Mouse (Mus musculus): ENCODE measurements around the gene Gm49378. TPM values are rescaled to one million over a fixed set of nuclear protein-coding genes. Genes with fewer than 3 reads are reported as not detected.

The Gm49378 gene
- polyA plus RNA-seq (2017; shearing (Covaris generic)), result 2.8 TPM

GRCm38 (mm10) chr14:55637795-55638194 is at the start of gene Gm49378:
TSS of gene Gm49378 (minus strand) at chr14:55637895.

GRCm38 (mm10) chr14:55681160-55682117 is 43.7 kb upstream of the Gm49378 start, which contains the start of gene Tinf2:
TSS of gene Tinf2 (minus strand) at chr14:55681820.

GRCm38 (mm10) chr14:55671833-55672740 is 34.4 kb upstream of the Gm49378 start, which contains the start of the genes Gmpr2 and Nedd8:
TSS of gene Gmpr2 (plus strand) at chr14:55671941.
TSS of gene Nedd8 (minus strand) at chr14:55672124.

GRCm38 (mm10) chr14:55659960-55660573 is 22.4 kb upstream of the Gm49378 start, which contains the start of gene Mdp1:
TSS of gene Mdp1 (minus strand) at chr14:55660508.

GRCm38 (mm10) chr14:55649884-55650283 is 12.2 kb upstream of the Gm49378 start, which contains the start of gene Tssk4:
TSS of gene Tssk4 (plus strand) at chr14:55650184.

GRCm38 (mm10) chr14:55643060-55643907 is 5.6 kb upstream of the Gm49378 start, which contains the start of gene Tm9sf1:
TSS of gene Tm9sf1 (minus strand) at chr14:55643806.

GRCm38 (mm10) chr14:55635523-55636007 is 2.1 kb downstream of the Gm49378 start, which contains the start of gene Ipo4:
TSS of gene Ipo4 (minus strand) at chr14:55635957.

GRCm38 (mm10) chr14:55617822-55618221 is 19.9 kb downstream of the Gm49378 start, which contains the start of gene Rec8:
TSS of gene Rec8 (plus strand) at chr14:55618037.

GRCm38 (mm10) chr14:55603271-55603632 is 34.4 kb downstream of the Gm49378 start, which contains the start of gene Irf9:
TSS of gene Irf9 (plus strand) at chr14:55603571.

GRCm38 (mm10) chr14:55591331-55591891 is 46.3 kb downstream of the Gm49378 start, which contains the start of gene Rnf31:
TSS of gene Rnf31 (plus strand) at chr14:55591708.

GRCm38 (mm10) chr14:55590748-55591330 is 46.9 kb downstream of the Gm49378 start, which contains the start of gene Psme2:
TSS of gene Psme2 (minus strand) at chr14:55591113.

GRCm38 (mm10) chr14:55584702-55585565 is 52.8 kb downstream of the Gm49378 start, which contains the start of gene Emc9:
TSS of gene Emc9 (minus strand) at chr14:55585302.

Other genes starting within 250 kb of the Gm49378 start
- 47.2 TPM for gene Dhrs4, start 159.1 kb downstream of the Gm49378 start, polyA plus RNA-seq (2017; shearing (Covaris generic))
- not detected for gene Carmil3, start 147.2 kb downstream of the Gm49378 start, polyA plus RNA-seq (2017; shearing (Covaris generic))
- not detected for gene Cpne6, start 127.5 kb downstream of the Gm49378 start, polyA plus RNA-seq (2017; shearing (Covaris generic))
- gene Nrl, start 112.9 kb downstream of the Gm49378 start, polyA plus RNA-seq (2017; shearing (Covaris generic)), result 0.12 TPM
- gene Pck2, start 97.6 kb downstream of the Gm49378 start, polyA plus RNA-seq (2017; shearing (Covaris generic)), result 48.4 TPM
- 170 TPM for gene Dcaf11, start 77.9 kb downstream of the Gm49378 start, polyA plus RNA-seq (2017; shearing (Covaris generic))
- gene A730061H03Rik, start 77.5 kb downstream of the Gm49378 start, polyA plus RNA-seq (2017; shearing (Covaris generic)), result 4.8 TPM
- gene Fitm1, start 62.3 kb downstream of the Gm49378 start, polyA plus RNA-seq (2017; shearing (Covaris generic)), result not detected
- gene Psme1, start 59.8 kb downstream of the Gm49378 start, polyA plus RNA-seq (2017; shearing (Covaris generic)), result 1,184 TPM
- gene Emc9, start 52.6 kb downstream of the Gm49378 start, polyA plus RNA-seq (2017; shearing (Covaris generic)), result 48.1 TPM
- 937 TPM for gene Psme2, start 46.8 kb downstream of the Gm49378 start, polyA plus RNA-seq (2017; shearing (Covaris generic))
- gene Rnf31, start 46.2 kb downstream of the Gm49378 start, polyA plus RNA-seq (2017; shearing (Covaris generic)), result 64.3 TPM
- 237 TPM for gene Irf9, start 34.3 kb downstream of the Gm49378 start, polyA plus RNA-seq (2017; shearing (Covaris generic))
- gene Rec8, start 19.9 kb downstream of the Gm49378 start, polyA plus RNA-seq (2017; shearing (Covaris generic)), result 8.1 TPM
- gene Ipo4, start 1.9 kb downstream of the Gm49378 start, polyA plus RNA-seq (2017; shearing (Covaris generic)), result 53.3 TPM
- 96.0 TPM for gene Tm9sf1, start 5.9 kb upstream of the Gm49378 start, polyA plus RNA-seq (2017; shearing (Covaris generic))
- gene Tssk4, start 12.3 kb upstream of the Gm49378 start, polyA plus RNA-seq (2017; shearing (Covaris generic)), result 1.6 TPM
- 112 TPM for gene Mdp1, start 22.6 kb upstream of the Gm49378 start, polyA plus RNA-seq (2017; shearing (Covaris generic))
- gene Gmpr2, start 34.0 kb upstream of the Gm49378 start, polyA plus RNA-seq (2017; shearing (Covaris generic)), result 58.4 TPM
- gene Nedd8, start 34.2 kb upstream of the Gm49378 start, polyA plus RNA-seq (2017; shearing (Covaris generic)), result 496 TPM
- 66.3 TPM for gene Tinf2, start 43.9 kb upstream of the Gm49378 start, polyA plus RNA-seq (2017; shearing (Covaris generic))
- 0.26 TPM for gene Tgm1, start 76.0 kb upstream of the Gm49378 start, polyA plus RNA-seq (2017; shearing (Covaris generic))
- 90.8 TPM for gene Rabggta, start 84.4 kb upstream of the Gm49378 start, polyA plus RNA-seq (2017; shearing (Covaris generic))
- 54.2 TPM for gene Dhrs1, start 107.8 kb upstream of the Gm49378 start, polyA plus RNA-seq (2017; shearing (Covaris generic))
- gene Nop9, start 107.8 kb upstream of the Gm49378 start, polyA plus RNA-seq (2017; shearing (Covaris generic)), result 12.1 TPM
- gene Cideb, start 120.6 kb upstream of the Gm49378 start, polyA plus RNA-seq (2017; shearing (Covaris generic)), result not detected
- gene Ltb4r2, start 123.5 kb upstream of the Gm49378 start, polyA plus RNA-seq (2017; shearing (Covaris generic)), result not detected
- gene Ltb4r1, start 128.1 kb upstream of the Gm49378 start, polyA plus RNA-seq (2017; shearing (Covaris generic)), result 1.4 TPM
- gene Adcy4, start 146.2 kb upstream of the Gm49378 start, polyA plus RNA-seq (2017; shearing (Covaris generic)), result not detected
- 79.6 TPM for gene Ripk3, start 151.0 kb upstream of the Gm49378 start, polyA plus RNA-seq (2017; shearing (Covaris generic))
- gene Nfatc4, start 185.2 kb upstream of the Gm49378 start, polyA plus RNA-seq (2017; shearing (Covaris generic)), result not detected
- gene Nynrin, start 216.1 kb upstream of the Gm49378 start, polyA plus RNA-seq (2017; shearing (Covaris generic)), result 1.7 TPM
- gene Cbln3, start 246.5 kb upstream of the Gm49378 start, polyA plus RNA-seq (2017; shearing (Covaris generic)), result 0.25 TPM
- 90.5 TPM for gene Khnyn, start 247.1 kb upstream of the Gm49378 start, polyA plus RNA-seq (2017; shearing (Covaris generic))